Comparison of ENCODE assay signal across 8 mouse cellular contexts in genomic region chr2:10142472-10143454, GRCm38 (mm10). TPM values are rescaled to one million over a fixed set of nuclear protein-coding genes. Genes with fewer than 3 reads are reported as not detected.
DNase-seq lines count a peak whose midpoint lies in the region; ATAC-seq lines count a peak whose summit lies in the region.

No protein-coding gene starts in this region.

- no peak overlapping the region for H3K4me2 ChIP-seq in forebrain, embryonic 16.5 days (ENCODE audit: low read length)
- no peak overlapping the region for H3K4me2 ChIP-seq in hindbrain, embryonic 13.5 days

- no peak overlapping the region for H3K4me3 ChIP-seq in forebrain, embryonic 16.5 days (replicated peaks; ENCODE audit: low read length)
- H3K4me3 ChIP-seq in hindbrain, embryonic 13.5 days = no peak overlapping the region

- 39% methylated on average over 8 of the region's 8 CpGs for WGBS in forebrain, embryonic 16.5 days
- WGBS in hindbrain, embryonic 13.5 days = 29% methylated on average over 8 of the region's 8 CpGs

- no peaks in the 10 kb centered on the region for H3K27me3 ChIP-seq in forebrain, embryonic 16.5 days (replicated peaks; ENCODE audit: control insufficient read depth, insufficient read depth, low read length)
- H3K27me3 ChIP-seq in hindbrain, embryonic 13.5 days = 0 out of 2 replicates have a peak, but pooled peaks cover 10% of the 10 kb centered on the region

- no peak overlapping the region for H3K27ac ChIP-seq in forebrain, embryonic 16.5 days (ENCODE audit: low read length)
- H3K27ac ChIP-seq in hindbrain, embryonic 13.5 days = no peak overlapping the region

- 0 out of 2 replicates have a peak, but pooled peaks have one; percentile 37 for ATAC-seq in cerebellum, adult (ENCODE audit: insufficient number of reproducible peaks, low FRiP score, low TSS enrichment)
- peak; percentile 73 for ATAC-seq in forebrain, embryonic 16.5 days
- peak; percentile 87 for ATAC-seq in hindbrain, embryonic 13.5 days (ENCODE audit: low FRiP score)

- H3K36me3 ChIP-seq in forebrain, embryonic 16.5 days (ENCODE audit: control insufficient read depth, insufficient read depth) = no peaks in the 10 kb centered on the region
- H3K36me3 ChIP-seq in hindbrain, embryonic 13.5 days = no peaks in the 10 kb centered on the region

- peak; percentile 84 for DNase-seq in MEL-GATA-1-ER (ENCODE audit: extremely low read depth, low read depth)
- DNase-seq in layer of hippocampus, postnatal 10 days (ENCODE audit: low spot score in 2 of 2) = peak; percentile 62 to 70
- DNase-seq in lung, postnatal 10 days = peak; percentile 89
- DNase-seq in retina, embryonic 14.5 days (ENCODE audit: low spot score) = peak; percentile 89
- DNase-seq in urinary bladder, postnatal 36 days (ENCODE audit: low spot score in 2 of 2) = peak; percentile 46 to 69

- H3K9ac ChIP-seq in forebrain, embryonic 16.5 days (replicated peaks; ENCODE audit: low read depth, low read length) = no peak overlapping the region
- no peak overlapping the region; the same call in 1 of the 2 replicates for H3K9ac ChIP-seq in hindbrain, embryonic 13.5 days

- no peaks in the 10 kb centered on the region for H3K9me3 ChIP-seq in forebrain, embryonic 16.5 days (ENCODE audit: control insufficient read depth, low read length)
- H3K9me3 ChIP-seq in hindbrain, embryonic 13.5 days = no peaks in the 10 kb centered on the region

- no peaks in the 10 kb centered on the region for H3K4me1 ChIP-seq in forebrain, embryonic 16.5 days (replicated peaks; ENCODE audit: control insufficient read depth, insufficient read depth, low read length)
- no peaks in the 10 kb centered on the region for H3K4me1 ChIP-seq in hindbrain, embryonic 13.5 days (replicated peaks)

RNA-seq across cellular contexts. Expression of gene Itih5, which starts 10.6 kb away (rescaled TPM):
- polyA plus RNA-seq in forebrain, embryonic 16.5 days (2015; fragmentation: Nextera tagmentation; extraction: Ambion mirVana) = 3.7 and 6.0 TPM in 2 replicates
- 7.2 and 7.6 TPM in 2 replicates for polyA plus RNA-seq in hindbrain, embryonic 13.5 days (2015; fragmentation: Nextera tagmentation; extraction: Ambion mirVana)
- 10 to 100 TPM; 12.6 to 14.8 TPM for total RNA-seq in layer of hippocampus, postnatal 10 days (2021)

RNA-seq across cellular contexts. Expression of gene Itih2, which starts 11.6 kb away (rescaled TPM):
- 2.1 and 3.8 TPM in 2 replicates for polyA plus RNA-seq in forebrain, embryonic 16.5 days (2015; fragmentation: Nextera tagmentation; extraction: Ambion mirVana)
- polyA plus RNA-seq in hindbrain, embryonic 13.5 days (2015; fragmentation: Nextera tagmentation; extraction: Ambion mirVana) = 1.5 and 1.7 TPM in 2 replicates
- total RNA-seq in layer of hippocampus, postnatal 10 days (2021) = 1 to 10 TPM; 2.1 to 2.7 TPM

Comparison
In these comparisons a context has a peak if more than half of its experiments do, and no peak if none do; other contexts are left out.
1. ATAC-seq: peak in every context shown above with its lines; median percentile 87 in hindbrain, embryonic 13.5 days; 73 in forebrain, embryonic 16.5 days; 37 in cerebellum, adult.